Mouse (Mus musculus) stomach, postnatal 0 days (tissue): ENCODE data around the gene Prr15. TPM values are rescaled to one million over a fixed set of nuclear protein-coding genes. Genes with fewer than 3 reads are reported as not detected.

Experiments used
- ATAC-seq: fragments of 200-750 bp; cut with Nextera tagmentation; 2 replicates; pipeline ENCODE4 v1.8.0; 2017; ENCODE audit not compliant: low FRiP score, low TSS enrichment
- DNase-seq: peaks from one replicate; pipeline ENCODE4 v3.0.0-alpha.2; 2016; ENCODE audit warnings: low spot score
- H3K27ac ChIP-seq: fragments of 300-500 bp; sonication (generic); replicated peaks from 2 replicates; pipeline ENCODE4 v1.5.1; 2014; ENCODE audit warnings: mild to moderate bottlenecking, control low read depth
- H3K27me3 ChIP-seq: fragments of 300-500 bp; sonication (generic); 2 replicates; pipeline ENCODE4 v1.6.1; 2014; ENCODE audit warnings: low read length; ENCODE audit not compliant: control insufficient read depth, insufficient read depth
- H3K36me3 ChIP-seq: fragments of 300-500 bp; sonication (generic); 2 replicates; pipeline ENCODE4 v1.6.1; 2014; ENCODE audit warnings: low read length, mixed read lengths; ENCODE audit not compliant: control insufficient read depth, insufficient read depth
- H3K4me1 ChIP-seq: fragments of 300-500 bp; sonication (generic); replicated peaks from 2 replicates; pipeline ENCODE4 v1.6.1; 2014; ENCODE audit warnings: antibody characterized with exemption; ENCODE audit not compliant: control insufficient read depth, insufficient read depth
- H3K4me2 ChIP-seq: fragments of 300-500 bp; sonication (generic); replicated peaks from 2 replicates; pipeline ENCODE4 v1.6.1; 2014; ENCODE audit warnings: low read depth, mild to moderate bottlenecking, control low read depth, moderate library complexity
- H3K4me3 ChIP-seq: fragments of 300-500 bp; sonication (generic); 2 replicates; pipeline ENCODE4 v1.5.1; 2014; ENCODE audit warnings: low read depth, low read length, control low read depth
- H3K9ac ChIP-seq: fragments of 300-500 bp; sonication (generic); 2 replicates; pipeline ENCODE4 v1.6.1; 2014; ENCODE audit warnings: mild to moderate bottlenecking, low read length, control low read depth, mixed read lengths
- H3K9me3 ChIP-seq: fragments of 300-500 bp; sonication (generic); 2 replicates; pipeline ENCODE4 v1.6.1; 2016; ENCODE audit warnings: low read length; ENCODE audit not compliant: control insufficient read depth
- CTCF ChIP-seq: IDR thresholded peaks from 2 replicates; pipeline ENCODE4 v1.5.1; 2016; ENCODE audit warnings: antibody characterized with exemption, low read depth, mild to moderate bottlenecking, moderate library complexity
- EP300 ChIP-seq: optimal IDR thresholded peaks from 2 replicates; pipeline ENCODE3; 2016; ENCODE audit warnings: antibody characterized with exemption
- WGBS: fragments of 180-500 bp; shearing (Covaris S2); extraction: QIAGEN DNeasy Blood & Tissue Kit; methylation state at CpG from one replicate; pipeline ENCODE4 v1.1.7; 2014; 5-methylcytosine and 5-hydroxymethylcytosine counted together
- polyA plus RNA-seq: library from polyadenylated mRNA; unstranded; fragments of >200 nt; fragmentation: Nextera tagmentation; extraction: Ambion mirVana; gene quantifications from 2 replicates; pipeline ENCODE4 v1.2.1, GENCODE M21; 2015

Prr15 gene
- polyA plus RNA-seq, 1 experiment from 2014 or later = 8.2 TPM

GRCm38 (mm10) chr6:54283299-54283698 lies 42.3 kb upstream of the Prr15 start:
- Histone ChIP-seq H3K4me2 (no peak overlapping the region), H3K27ac (no peak overlapping the region), H3K9me3 (no peaks in the 10 kb centered on the region), H3K9ac (no peak overlapping the region), H3K4me3 (no peak overlapping the region), H3K4me1 (peaks cover 5% of the 10 kb centered on the region), H3K27me3 (no peaks in the 10 kb centered on the region), H3K36me3 (no peaks in the 10 kb centered on the region)
- WGBS = 86% methylated on average over 1 of the region's 1 CpGs
- DNase-seq = no peak
- no peak for ATAC-seq
- TF ChIP-seq EP300 = no peak

GRCm38 (mm10) chr6:54284167-54284711 lies 41.4 kb upstream of the Prr15 start:
- Histone ChIP-seq H3K36me3 (no peaks in the 10 kb centered on the region), H3K27me3 (no peaks in the 10 kb centered on the region), H3K4me2 (no peak overlapping the region), H3K9me3 (no peaks in the 10 kb centered on the region), H3K4me3 (no peak overlapping the region), H3K27ac (no peak overlapping the region), H3K9ac (no peak overlapping the region), H3K4me1 (no peaks in the 10 kb centered on the region)
- 81% methylated on average over 12 of the region's 12 CpGs for WGBS
- no peak for TF ChIP-seq CTCF
- no peak for TF ChIP-seq EP300
- DNase-seq (no peak), ATAC-seq (no peak)

GRCm38 (mm10) chr6:54286813-54287212 lies 38.8 kb upstream of the Prr15 start:
- Histone ChIP-seq H3K27me3 (no peaks in the 10 kb centered on the region), H3K9me3 (no peaks in the 10 kb centered on the region), H3K27ac (no peak overlapping the region), H3K36me3 (no peaks in the 10 kb centered on the region), H3K4me2 (no peak overlapping the region), H3K4me1 (no peaks in the 10 kb centered on the region), H3K4me3 (no peak overlapping the region), H3K9ac (no peak overlapping the region)
- DNase-seq (no peak), ATAC-seq (no peak)
- WGBS = 82% methylated on average over 5 of the region's 5 CpGs
- no peak for TF ChIP-seq CTCF
- TF ChIP-seq EP300 = no peak

GRCm38 (mm10) chr6:54289774-54290500 lies 35.7 kb upstream of the Prr15 start:
- no peaks in the 10 kb centered on the region for H3K4me1 ChIP-seq
- 55% methylated on average over 10 of the region's 10 CpGs for WGBS
- TF ChIP-seq EP300 = no peak
- no peak for TF ChIP-seq CTCF
- ATAC-seq (no peak), DNase-seq (no peak)
- no peak overlapping the region for H3K4me3 ChIP-seq
- no peak overlapping the region for H3K9ac ChIP-seq
- H3K4me2 ChIP-seq = no peak overlapping the region
- no peaks in the 10 kb centered on the region for H3K36me3 ChIP-seq
- no peaks in the 10 kb centered on the region for H3K9me3 ChIP-seq
- no peak overlapping the region for H3K27ac ChIP-seq
- H3K27me3 ChIP-seq = no peaks in the 10 kb centered on the region

- Histone ChIP-seq H3K27me3 (no peaks in the 10 kb centered on the region), H3K9ac (no peak overlapping the region), H3K36me3 (0 out of 2 replicates have a peak, but pooled peaks cover 2% of the 10 kb centered on the region), H3K9me3 (no peaks in the 10 kb centered on the region), H3K4me2 (no peak overlapping the region), H3K27ac (no peak overlapping the region), H3K4me3 (no peak overlapping the region), H3K4me1 (no peaks in the 10 kb centered on the region)
- ATAC-seq = no peak
- DNase-seq = no peak
- TF ChIP-seq EP300 (no peak), CTCF (no peak)
- 77% methylated on average over 2 of the region's 2 CpGs for WGBS
Observed at GRCm38 (mm10) chr6:54297231-54297630, 28.4 kb upstream of the Prr15 start.

- no peak for DNase-seq
- no peak overlapping the region for H3K4me3 ChIP-seq
- no peak overlapping the region for H3K9ac ChIP-seq
- no peak for TF ChIP-seq CTCF
- TF ChIP-seq EP300 = no peak
- H3K9me3 ChIP-seq = no peaks in the 10 kb centered on the region
- no peak for ATAC-seq
- no peaks in the 10 kb centered on the region for H3K27me3 ChIP-seq
- WGBS = 60% methylated on average over 2 of the region's 2 CpGs
- H3K4me2 ChIP-seq = no peak overlapping the region
- H3K27ac ChIP-seq = no peak overlapping the region
- 0 out of 2 replicates have a peak, but pooled peaks cover 2% of the 10 kb centered on the region for H3K36me3 ChIP-seq
- no peaks in the 10 kb centered on the region for H3K4me1 ChIP-seq
Observed at GRCm38 (mm10) chr6:54299417-54299816, 26.2 kb upstream of the Prr15 start.
